Mouse (Mus musculus): ENCODE measurements around the gene Sln.

DNA sequence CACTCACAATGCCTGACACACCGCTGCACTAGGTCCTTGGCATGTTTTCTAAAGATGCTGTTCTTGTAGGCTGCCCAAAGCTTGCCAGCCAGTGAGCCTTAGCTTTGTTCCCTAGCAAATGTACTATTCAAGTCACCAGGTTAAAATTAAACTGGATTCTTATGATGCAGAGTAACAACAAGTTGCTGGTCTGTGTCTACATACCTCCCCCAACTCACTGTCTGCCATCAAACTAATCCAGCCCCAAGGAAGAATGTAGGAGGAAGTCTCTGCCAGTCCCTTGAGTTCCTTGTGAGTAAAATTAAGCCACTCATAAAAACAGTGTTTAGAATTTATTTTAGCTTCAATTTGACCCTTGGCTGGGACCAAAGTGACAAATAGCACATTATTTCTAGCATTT is 3.7 kb downstream of the Sln start:
- TF ChIP-seq CTCF (IDR thresholded peaks at IDR 0.05; ENCODE audit: low read depth) (no peak), EP300 (IDR thresholded peaks at IDR 0.05; ENCODE audit: low read depth) (no peak)

Data from heart, postnatal 0 days (tissue).